Mouse (Mus musculus): ENCODE measurements around the gene Apbb2.

DNA sequence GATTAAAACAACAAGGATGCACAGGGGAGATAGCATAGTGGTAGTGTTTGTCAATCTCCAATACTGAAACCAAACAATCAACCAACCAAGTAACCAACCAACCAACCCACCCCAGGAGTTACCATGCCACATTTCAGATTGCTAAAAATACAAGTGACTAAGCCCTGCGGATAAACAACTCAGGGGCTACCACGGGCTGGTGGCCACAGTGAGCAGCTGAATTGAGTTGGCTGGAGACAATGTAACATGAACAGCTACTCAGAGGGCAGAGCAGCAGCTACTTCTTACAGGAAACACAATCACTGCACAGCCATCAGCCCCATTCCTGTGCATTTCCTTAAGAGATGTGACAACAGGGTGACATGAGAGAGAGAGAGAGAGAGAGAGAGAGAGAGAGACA is 274.4 kb downstream of the Apbb2 start:
- TF ChIP-seq CTCF (IDR thresholded peaks at IDR 0.05; ENCODE audit: control insufficient read depth, insufficient read depth, insufficient read length) = no peak
- TF ChIP-seq USF1 (IDR thresholded peaks at IDR 0.05; ENCODE audit: low read depth) = no peak
